Mouse (Mus musculus): ENCODE data around the gene Golim4. TPM values are rescaled to one million over a fixed set of nuclear protein-coding genes. Genes with fewer than 3 reads are reported as not detected.

Golim4 gene
- polyA plus RNA-seq (2012; ENCODE audit: low replicate concordance) = 67.5 and 78.7 TPM in 2 replicates

GRCm38 (mm10) chr3:75956551-75957302 is at the start of gene Golim4:
Gene Golim4 (minus strand): TSS chr3:75956949.

Other genes with a start within 250 kb of the Golim4 start
- not detected in 2 replicates for gene Gm29133, start 208.8 kb downstream of the Golim4 start, polyA plus RNA-seq (2012; ENCODE audit: low replicate concordance)
- not detected in 2 replicates for gene Fstl5, start 117.3 kb upstream of the Golim4 start, polyA plus RNA-seq (2012; ENCODE audit: low replicate concordance)